Mouse (Mus musculus) brown adipose tissue, adult 24 weeks (tissue): ENCODE data around the gene Neu1. TPM values are rescaled to one million over a fixed set of nuclear protein-coding genes. Genes with fewer than 3 reads are reported as not detected.
"Not testable (repeated sequence)": the region's sequence is repeated elsewhere in the genome, so short reads cannot be mapped to it uniquely, and the experiment has no call there.

Source experiments
- H3K27ac ChIP-seq: fragments of 200-500 bp; replicated peaks from 2 replicates; pipeline ENCODE4 v1.5.1; 2012; ENCODE audit warnings: low read depth, mild to moderate bottlenecking, low read length
- H3K4me1 ChIP-seq: fragments of 200-500 bp; 2 replicates; pipeline ENCODE4 v1.6.1; 2012; ENCODE audit warnings: low read length, mixed read lengths; ENCODE audit not compliant: control insufficient read depth, insufficient read depth, insufficient read length
- H3K4me3 ChIP-seq: fragments of 200-500 bp; 2 replicates; pipeline ENCODE4 v1.5.1; 2012; ENCODE audit warnings: low read depth, mild to moderate bottlenecking, low read length, moderate library complexity; ENCODE audit not compliant: insufficient read depth
- polyA plus RNA-seq: library from polyadenylated mRNA; stranded (reverse); fragments of >200 nt; gene quantifications from 2 replicates; pipeline ENCODE4 v1.2.4, GENCODE M21; 2012; ENCODE audit not compliant: missing spikeins, insufficient read depth, insufficient read length

The Neu1 gene
- polyA plus RNA-seq, 1 experiment: 10.2 TPM

GRCm38 (mm10) chr17:34960702-34961493 lies 29.8 kb downstream of the Neu1 start:
- Histone ChIP-seq H3K4me3 (no peak overlapping the region), H3K4me1 (no peaks in the 10 kb centered on the region; the same call in 1 of the 2 replicates), H3K27ac (peak overlapping the region; percentile 54)

GRCm38 (mm10) chr17:34962125-34962524 lies 31.1 kb downstream of the Neu1 start:
- no peak overlapping the region for H3K4me3 ChIP-seq
- H3K27ac ChIP-seq: peak overlapping the region; percentile 68
- H3K4me1 ChIP-seq: no peaks in the 10 kb centered on the region; the same call in 1 of the 2 replicates

GRCm38 (mm10) chr17:34962841-34963240 lies 31.8 kb downstream of the Neu1 start:
- H3K27ac ChIP-seq: no peak overlapping the region
- H3K4me1 ChIP-seq: no peaks in the 10 kb centered on the region
- no peak overlapping the region for H3K4me3 ChIP-seq

GRCm38 (mm10) chr17:34964640-34965049 lies 33.6 kb downstream of the Neu1 start:
- no peak overlapping the region for H3K27ac ChIP-seq
- no peaks in the 10 kb centered on the region for H3K4me1 ChIP-seq
- H3K4me3 ChIP-seq: no peak overlapping the region

GRCm38 (mm10) chr17:34965627-34966026 lies 34.6 kb downstream of the Neu1 start:
- no peak overlapping the region for H3K4me3 ChIP-seq
- H3K27ac ChIP-seq: no peak overlapping the region
- no peaks in the 10 kb centered on the region for H3K4me1 ChIP-seq

GRCm38 (mm10) chr17:34969822-34970221 lies 38.8 kb downstream of the Neu1 start, which contains the start of gene Gm20481:
Gene Gm20481, plus strand, starts transcription at chr17:34969912.
- not testable (repeated sequence) for H3K4me3 ChIP-seq, H3K4me1 ChIP-seq, H3K27ac ChIP-seq

- not testable (repeated sequence) for H3K4me3 ChIP-seq, H3K4me1 ChIP-seq, H3K27ac ChIP-seq
Observed at GRCm38 (mm10) chr17:34970850-34971249, 39.8 kb downstream of the Neu1 start.

GRCm38 (mm10) chr17:34971694-34972068 lies 40.6 kb downstream of the Neu1 start:
- not testable (repeated sequence) for H3K4me1 ChIP-seq, H3K27ac ChIP-seq
- peak overlapping the region; percentile 42 for H3K4me3 ChIP-seq

- not testable (repeated sequence) for H3K4me1 ChIP-seq
- Histone ChIP-seq H3K4me3 (peak within 1 kb of the TSS; percentile 58), H3K27ac (peak within 1 kb of the TSS; percentile 88)
Observed at GRCm38 (mm10) chr17:34972069-34972749, 41.2 kb downstream of the Neu1 start, which contains the start of the genes Hspa1a and Hspa1l. Gene Hspa1a, minus strand, starts transcription at chr17:34972156. Gene Hspa1l, plus strand, starts transcription at chr17:34972703.

- Histone ChIP-seq H3K4me3 (no peak overlapping the region), H3K27ac (no peak overlapping the region), H3K4me1 (no peaks in the 10 kb centered on the region)
Observed at GRCm38 (mm10) chr17:34975581-34976492, 44.8 kb downstream of the Neu1 start.

- H3K4me3 ChIP-seq: no peak overlapping the region
- H3K4me1 ChIP-seq: no peaks in the 10 kb centered on the region
- no peak overlapping the region for H3K27ac ChIP-seq
Observed at GRCm38 (mm10) chr17:34977000-34977399, 45.9 kb downstream of the Neu1 start.

- no peaks in the 10 kb centered on the region for H3K4me1 ChIP-seq
- H3K4me3 ChIP-seq: no peak overlapping the region
- H3K27ac ChIP-seq: no peak overlapping the region
Observed at GRCm38 (mm10) chr17:34978239-34978638, 47.2 kb downstream of the Neu1 start.

GRCm38 (mm10) chr17:34979631-34980030 lies 48.6 kb downstream of the Neu1 start:
- H3K27ac ChIP-seq: no peak overlapping the region

GRCm38 (mm10) chr17:34980655-34981054 lies 49.6 kb downstream of the Neu1 start:
- H3K27ac ChIP-seq: peak overlapping the region; percentile 56
- no peaks in the 10 kb centered on the region for H3K4me1 ChIP-seq
- peak overlapping the region; percentile 40 for H3K4me3 ChIP-seq

More at GRCm38 (mm10) chr17:34979631-34980030, 48.6 kb downstream of the Neu1 start:
- Histone ChIP-seq H3K4me1 (no peaks in the 10 kb centered on the region), H3K4me3 (no peak overlapping the region)
